Mouse (Mus musculus) liver, embryonic 11.5 days (tissue): ENCODE data around the gene Gjb3. TPM values are rescaled to one million over a fixed set of nuclear protein-coding genes. Genes with fewer than 3 reads are reported as not detected.

Experiments used
- ATAC-seq: fragments of 200-750 bp; cut with Nextera tagmentation; replicated peaks from 2 replicates; pipeline ENCODE4 v1.8.0; 2017; ENCODE audit warnings: moderate number of reproducible peaks, mild to moderate bottlenecking, moderate TSS enrichment, moderate library complexity; ENCODE audit not compliant: low FRiP score
- DNase-seq: peaks from one replicate; pipeline ENCODE4 v3.0.0-alpha.2; 2017; ENCODE audit warnings: low spot score
- H3K27ac ChIP-seq: fragments of 300-500 bp; sonication (generic); 2 replicates; pipeline ENCODE4 v1.5.1; 2014; ENCODE audit warnings: mild to moderate bottlenecking, low read depth, low read length, control low read depth
- H3K27me3 ChIP-seq: fragments of 300-500 bp; sonication (generic); replicated peaks from 2 replicates; pipeline ENCODE4 v1.6.1; 2014; ENCODE audit warnings: low read length, mixed read lengths; ENCODE audit not compliant: control insufficient read depth, insufficient read depth
- H3K36me3 ChIP-seq: fragments of 300-500 bp; sonication (generic); 2 replicates; pipeline ENCODE4 v1.6.1; 2014; ENCODE audit warnings: mild to moderate bottlenecking, low read length, moderate library complexity, mixed read lengths; ENCODE audit not compliant: control insufficient read depth, insufficient read depth
- H3K4me1 ChIP-seq: fragments of 300-500 bp; sonication (generic); replicated peaks from 2 replicates; pipeline ENCODE4 v1.6.1; 2014; ENCODE audit warnings: low read length, mixed read lengths; ENCODE audit not compliant: control insufficient read depth, insufficient read depth
- H3K4me2 ChIP-seq: fragments of 300-500 bp; sonication (generic); 2 replicates; pipeline ENCODE4 v1.6.1; 2014; ENCODE audit warnings: mild to moderate bottlenecking, control low read depth, moderate library complexity
- H3K4me3 ChIP-seq: fragments of 300-500 bp; sonication (generic); 2 replicates; pipeline ENCODE4 v1.5.1; 2014; ENCODE audit warnings: low read depth, low read length, control low read depth
- H3K9ac ChIP-seq: fragments of 300-500 bp; sonication (generic); 2 replicates; pipeline ENCODE4 v1.6.1; 2014; ENCODE audit warnings: low read depth, low read length, control low read depth
- H3K9me3 ChIP-seq: fragments of 300-500 bp; sonication (generic); 2 replicates; pipeline ENCODE4 v1.6.1; 2016; ENCODE audit warnings: low read length, inconsistent platforms, mixed read lengths; ENCODE audit not compliant: control insufficient read depth
- WGBS: fragments of 180-500 bp; shearing (Covaris S2); extraction: QIAGEN DNeasy Blood & Tissue Kit; methylation state at CpG from one replicate; pipeline ENCODE4 v1.1.7; 2014; 5-methylcytosine and 5-hydroxymethylcytosine counted together
- polyA plus RNA-seq: library from polyadenylated mRNA; unstranded; fragments of >200 nt; fragmentation: Nextera tagmentation; extraction: Ambion mirVana; gene quantifications from 2 replicates; pipeline ENCODE4 v1.2.1, GENCODE M21; 2014

Gjb3 gene
- polyA plus RNA-seq, 1 experiment from 2014 or later = 0.14 TPM

GRCm38 (mm10) chr4:127349560-127350300, 19.1 kb upstream of the Gjb3 start:
- WGBS = 42% methylated on average over 4 of the region's 4 CpGs
- no peak for ATAC-seq
- H3K9me3 ChIP-seq = no peaks in the 10 kb centered on the region
- H3K4me2 ChIP-seq = no peak overlapping the region
- no peaks in the 10 kb centered on the region for H3K36me3 ChIP-seq
- no peak overlapping the region for H3K27ac ChIP-seq
- DNase-seq = no peak
- H3K4me1 ChIP-seq = no peaks in the 10 kb centered on the region
- no peak overlapping the region for H3K4me3 ChIP-seq
- no peaks in the 10 kb centered on the region for H3K27me3 ChIP-seq
- H3K9ac ChIP-seq = no peak overlapping the region

DNA sequence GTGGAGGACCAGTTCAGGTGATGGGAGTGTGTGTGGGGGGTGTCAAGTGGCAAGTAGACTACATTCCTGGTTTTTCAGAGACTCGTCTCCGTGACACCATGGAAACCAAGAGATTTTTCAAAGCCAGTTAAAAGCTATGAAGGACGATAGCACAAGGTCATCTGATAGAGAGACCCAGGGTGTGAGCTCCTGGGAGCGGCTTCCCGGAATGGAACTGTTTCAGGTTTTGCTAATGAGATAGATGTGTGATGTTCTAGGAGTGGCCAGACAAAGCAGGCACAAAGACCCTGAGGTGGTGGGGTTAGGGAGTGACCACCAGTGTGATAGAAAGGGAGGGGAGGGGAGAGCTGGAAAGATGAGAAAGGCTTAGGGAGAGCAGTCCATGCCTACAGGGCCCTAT, 14.4 kb upstream of the Gjb3 start:
- no peaks in the 10 kb centered on the region for H3K9me3 ChIP-seq
- no peak overlapping the region for H3K4me3 ChIP-seq
- WGBS = 71% methylated on average over 5 of the region's 5 CpGs
- H3K9ac ChIP-seq = no peak overlapping the region
- no peaks in the 10 kb centered on the region for H3K4me1 ChIP-seq
- H3K27ac ChIP-seq = no peak overlapping the region
- no peak for ATAC-seq
- no peak overlapping the region for H3K4me2 ChIP-seq
- no peak for DNase-seq
- H3K36me3 ChIP-seq = no peaks in the 10 kb centered on the region
- H3K27me3 ChIP-seq = no peaks in the 10 kb centered on the region

DNA sequence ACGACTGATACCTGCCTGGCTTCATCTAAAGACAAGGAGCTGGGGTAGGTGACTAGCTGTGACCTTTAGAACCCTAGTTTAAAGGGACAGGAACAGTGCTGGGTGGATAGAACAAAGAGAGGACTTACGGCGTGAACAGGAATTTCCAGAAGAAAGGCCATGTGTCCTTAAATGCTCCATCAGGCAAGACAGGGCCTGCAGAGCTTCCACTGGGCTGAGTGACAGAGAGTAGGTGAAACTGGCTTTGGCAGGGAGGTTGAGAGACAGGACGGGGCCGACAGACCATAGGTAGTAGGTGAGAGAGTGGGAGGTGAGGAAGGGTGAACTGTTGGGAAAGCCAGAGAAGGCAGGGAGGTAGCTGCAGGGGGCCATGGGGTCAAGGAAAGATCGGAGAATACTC, 10.7 kb upstream of the Gjb3 start:
- no peak for ATAC-seq

DNA sequence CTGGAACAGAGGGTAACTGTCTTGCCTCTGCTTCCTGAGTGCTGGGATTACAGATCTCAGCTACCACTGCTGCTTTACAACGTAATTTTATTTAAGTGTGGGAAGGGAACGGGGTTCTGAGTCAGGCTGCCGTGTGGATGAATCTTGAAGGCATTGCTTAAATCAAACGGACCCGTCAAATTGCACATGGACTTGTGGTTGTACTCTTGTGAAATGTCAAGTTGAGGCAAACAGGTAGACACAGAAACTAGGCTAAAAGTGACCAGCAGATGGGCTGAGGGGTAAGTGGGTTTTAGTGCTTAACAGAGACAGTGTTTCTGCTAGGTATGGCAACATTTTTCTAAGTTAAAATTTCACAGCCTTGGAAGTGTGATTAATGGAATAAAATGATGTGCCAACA, 7.0 kb upstream of the Gjb3 start:
- no peak for DNase-seq
- 84% methylated on average over 5 of the region's 5 CpGs for WGBS
- no peaks in the 10 kb centered on the region for H3K9me3 ChIP-seq

More for the DNA sequence above, 10.7 kb upstream of the Gjb3 start:
- DNase-seq = no peak
- Histone ChIP-seq H3K9ac (no peak overlapping the region), H3K4me2 (no peak overlapping the region), H3K27me3 (no peaks in the 10 kb centered on the region), H3K4me1 (no peaks in the 10 kb centered on the region), H3K4me3 (no peak overlapping the region), H3K27ac (no peak overlapping the region), H3K9me3 (no peaks in the 10 kb centered on the region), H3K36me3 (no peaks in the 10 kb centered on the region)
- WGBS = 45% methylated on average over 6 of the region's 6 CpGs

DNA sequence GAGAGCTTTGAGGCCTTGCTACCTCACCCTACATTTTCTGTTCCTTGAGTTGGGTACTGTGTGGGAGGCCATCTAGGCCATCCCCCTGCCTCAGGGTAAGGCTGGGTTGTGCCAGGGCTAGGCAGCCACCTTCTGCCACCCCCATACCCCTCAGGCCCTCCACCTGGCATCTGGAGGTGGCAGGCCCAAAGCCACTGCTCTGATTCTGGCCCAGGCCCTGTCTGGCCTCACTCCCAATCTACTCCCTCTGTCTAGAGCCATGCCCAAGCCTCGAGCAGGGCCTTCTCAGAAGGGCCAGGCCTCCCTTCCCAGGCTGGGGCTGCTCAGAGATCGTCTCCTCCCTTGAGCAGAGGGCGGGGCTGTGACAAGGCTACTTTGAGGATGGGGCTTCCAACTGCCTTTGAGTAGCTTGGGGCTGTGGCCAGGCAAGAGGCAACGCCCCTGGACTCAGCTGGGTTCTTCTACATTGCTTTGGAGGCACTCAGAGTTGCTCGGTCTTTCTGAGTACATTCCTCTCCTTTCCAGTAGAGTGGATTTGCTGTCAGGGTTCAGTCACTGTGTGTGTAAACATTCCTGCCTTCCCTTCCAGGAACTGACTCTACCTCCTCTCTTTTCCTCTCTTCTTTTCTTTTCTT, 4.3 kb upstream of the Gjb3 start:
- no peaks in the 10 kb centered on the region; the same call in 1 of the 2 replicates for H3K4me1 ChIP-seq
- H3K4me3 ChIP-seq = no peak overlapping the region
- H3K27me3 ChIP-seq = peaks cover 27% of the 10 kb centered on the region
- ATAC-seq = no peak; the same call in 1 of the 2 replicates
- no peak overlapping the region for H3K9ac ChIP-seq
- H3K4me2 ChIP-seq = no peak overlapping the region
- H3K9me3 ChIP-seq = no peaks in the 10 kb centered on the region
- H3K36me3 ChIP-seq = no peaks in the 10 kb centered on the region
- H3K27ac ChIP-seq = no peak overlapping the region
- DNase-seq = no peak
- WGBS = 31% methylated on average over 5 of the region's 5 CpGs

More for the DNA sequence above, 7.0 kb upstream of the Gjb3 start:
- H3K27ac ChIP-seq = no peak overlapping the region
- ATAC-seq = no peak
- H3K4me1 ChIP-seq = no peaks in the 10 kb centered on the region
- H3K4me3 ChIP-seq = no peak overlapping the region
- H3K36me3 ChIP-seq = no peaks in the 10 kb centered on the region
- no peak overlapping the region for H3K9ac ChIP-seq
- no peak overlapping the region for H3K4me2 ChIP-seq
- H3K27me3 ChIP-seq = peaks cover 3% of the 10 kb centered on the region; the same call in 1 of the 2 replicates

GRCm38 (mm10) chr4:127331171-127331570, 527 bp upstream of the Gjb3 start:
- H3K4me2 ChIP-seq = no peak overlapping the region
- 28% methylated on average over 13 of the region's 13 CpGs for WGBS
- no peaks in the 10 kb centered on the region for H3K9me3 ChIP-seq
- no peak for DNase-seq
- no peaks in the 10 kb centered on the region for H3K36me3 ChIP-seq
- H3K27me3 ChIP-seq = peaks cover 57% of the 10 kb centered on the region
- H3K9ac ChIP-seq = no peak overlapping the region
- no peak overlapping the region for H3K27ac ChIP-seq
- no peaks in the 10 kb centered on the region; the same call in none of the 2 replicates for H3K4me1 ChIP-seq
- H3K4me3 ChIP-seq = no peak overlapping the region
- ATAC-seq = no peak

- no peaks in the 10 kb centered on the region for H3K36me3 ChIP-seq
- H3K4me3 ChIP-seq = no peak overlapping the region
- peak overlapping the region; percentile 12 for H3K4me2 ChIP-seq
- 3% methylated on average over 13 of the region's 13 CpGs for WGBS
- H3K9ac ChIP-seq = no peak overlapping the region
- H3K9me3 ChIP-seq = no peaks in the 10 kb centered on the region
- DNase-seq (no peak), ATAC-seq (no peak)
- no peaks in the 10 kb centered on the region; the same call in none of the 2 replicates for H3K4me1 ChIP-seq
- no peak overlapping the region for H3K27ac ChIP-seq
- peaks cover 67% of the 10 kb centered on the region for H3K27me3 ChIP-seq
Observed at GRCm38 (mm10) chr4:127329751-127330150, 893 bp downstream of the Gjb3 start.

DNA sequence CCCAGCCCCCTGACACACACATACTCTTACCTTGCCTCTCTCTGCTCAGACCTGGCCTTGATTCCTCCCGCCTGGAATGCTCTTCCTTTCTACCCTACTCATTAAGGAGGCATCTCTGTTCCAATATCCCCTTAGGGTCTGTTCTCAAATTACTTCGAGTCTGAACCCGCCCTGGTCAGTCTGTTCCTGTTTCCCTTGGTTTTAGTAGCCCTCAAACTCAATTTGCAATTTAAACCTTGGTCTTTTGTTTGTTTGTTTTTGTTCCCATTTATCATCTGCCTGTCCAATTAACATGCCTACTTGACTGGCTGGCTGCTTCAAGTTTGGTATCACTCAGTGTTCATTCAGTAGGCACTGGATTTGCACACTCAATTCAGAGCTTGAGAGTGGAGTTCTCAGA, 1.6 kb downstream of the Gjb3 start:
- WGBS = 10% methylated on average over 3 of the region's 3 CpGs
- peaks cover 66% of the 10 kb centered on the region for H3K27me3 ChIP-seq
- no peak overlapping the region for H3K4me2 ChIP-seq
- DNase-seq (no peak), ATAC-seq (no peak)
- H3K9me3 ChIP-seq = no peaks in the 10 kb centered on the region
- no peaks in the 10 kb centered on the region; the same call in none of the 2 replicates for H3K4me1 ChIP-seq
- H3K4me3 ChIP-seq = no peak overlapping the region
- H3K9ac ChIP-seq = no peak overlapping the region
- no peak overlapping the region for H3K27ac ChIP-seq
- no peaks in the 10 kb centered on the region for H3K36me3 ChIP-seq

DNA sequence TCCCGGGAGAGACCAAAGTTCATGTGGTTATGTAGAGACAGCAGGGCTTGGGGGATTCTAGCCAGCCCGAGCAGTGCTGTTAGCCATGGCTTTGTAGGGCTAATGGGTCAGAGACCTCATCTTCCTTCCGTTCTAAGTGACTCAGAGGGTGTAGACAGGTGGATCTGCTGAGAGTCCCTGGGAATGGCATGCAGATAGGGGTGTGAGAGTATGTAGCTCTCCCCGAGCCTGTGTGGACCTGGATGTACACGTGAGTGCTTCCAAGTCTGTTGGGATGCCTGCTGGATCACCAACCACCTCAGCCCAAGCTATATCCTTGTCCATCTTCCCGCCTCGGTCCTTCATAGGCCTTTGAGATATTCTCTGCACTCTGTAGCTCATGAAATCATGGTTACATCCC, 2.3 kb downstream of the Gjb3 start:
- Histone ChIP-seq H3K36me3 (no peaks in the 10 kb centered on the region), H3K9me3 (no peaks in the 10 kb centered on the region), H3K27me3 (peaks cover 66% of the 10 kb centered on the region), H3K4me2 (no peak overlapping the region), H3K4me3 (no peak overlapping the region), H3K4me1 (no peaks in the 10 kb centered on the region; the same call in none of the 2 replicates), H3K27ac (no peak overlapping the region), H3K9ac (no peak overlapping the region)
- DNase-seq (no peak), ATAC-seq (no peak)
- WGBS = 51% methylated on average over 7 of the region's 7 CpGs
